Mouse (Mus musculus) lung, embryonic 14.5 days (tissue): ENCODE results near the gene Ltb4r1. TPM values are rescaled to one million over a fixed set of nuclear protein-coding genes. Genes with fewer than 3 reads are reported as not detected.

Experiments used
- ATAC-seq: fragments of 200-750 bp; cut with Nextera tagmentation; 2 replicates; pipeline ENCODE4 v1.8.0; 2017; ENCODE audit warnings: mild to moderate bottlenecking, moderate TSS enrichment, moderate library complexity; ENCODE audit not compliant: insufficient read depth
- DNase-seq: peaks from one replicate; pipeline ENCODE4 v3.0.0-alpha.2; 2015
- H3K27ac ChIP-seq: fragments of 300-500 bp; sonication (generic); 2 replicates; pipeline ENCODE4 v1.5.1; 2014; ENCODE audit warnings: low read depth, mild to moderate bottlenecking, moderate library complexity
- H3K27me3 ChIP-seq: fragments of 300-500 bp; sonication (generic); 2 replicates; pipeline ENCODE4 v1.6.1; 2014; ENCODE audit warnings: low read length, control low read depth; ENCODE audit not compliant: insufficient read depth
- H3K36me3 ChIP-seq: fragments of 300-500 bp; sonication (generic); 2 replicates; pipeline ENCODE4 v1.6.1; 2014; ENCODE audit warnings: control low read depth; ENCODE audit not compliant: insufficient read depth
- H3K4me1 ChIP-seq: fragments of 300-500 bp; sonication (generic); 2 replicates; pipeline ENCODE4 v1.6.1; 2014; ENCODE audit warnings: antibody characterized with exemption, control low read depth; ENCODE audit not compliant: insufficient read depth
- H3K4me2 ChIP-seq: fragments of 300-500 bp; sonication (generic); 2 replicates; pipeline ENCODE4 v1.6.1; 2014; ENCODE audit warnings: mild to moderate bottlenecking
- H3K4me3 ChIP-seq: fragments of 300-500 bp; sonication (generic); 2 replicates; pipeline ENCODE4 v1.5.1; 2014; ENCODE audit warnings: low read depth, low read length
- H3K9ac ChIP-seq: fragments of 300-500 bp; sonication (generic); 2 replicates; pipeline ENCODE4 v1.6.1; 2014
- H3K9me3 ChIP-seq: fragments of 300-500 bp; sonication (generic); 2 replicates; pipeline ENCODE4 v1.6.1; 2016; ENCODE audit warnings: low read depth, low read length, control low read depth
- CTCF ChIP-seq: IDR thresholded peaks from 2 replicates; pipeline ENCODE4 v1.5.1; 2016; ENCODE audit warnings: antibody characterized with exemption, low read depth
- WGBS: fragments of 180-500 bp; shearing (Covaris S2); extraction: QIAGEN DNeasy Blood & Tissue Kit; methylation state at CpG from one replicate; pipeline ENCODE4 v1.1.7; 2014; 5-methylcytosine and 5-hydroxymethylcytosine counted together
- polyA plus RNA-seq: library from polyadenylated mRNA; unstranded; fragments of >200 nt; fragmentation: Nextera tagmentation; extraction: Ambion mirVana; gene quantifications from 2 replicates; pipeline ENCODE4 v1.2.1, GENCODE M21; 2014

Ltb4r1 gene
- polyA plus RNA-seq, 1 experiment from 2014 or later = 0.64 TPM

DNA sequence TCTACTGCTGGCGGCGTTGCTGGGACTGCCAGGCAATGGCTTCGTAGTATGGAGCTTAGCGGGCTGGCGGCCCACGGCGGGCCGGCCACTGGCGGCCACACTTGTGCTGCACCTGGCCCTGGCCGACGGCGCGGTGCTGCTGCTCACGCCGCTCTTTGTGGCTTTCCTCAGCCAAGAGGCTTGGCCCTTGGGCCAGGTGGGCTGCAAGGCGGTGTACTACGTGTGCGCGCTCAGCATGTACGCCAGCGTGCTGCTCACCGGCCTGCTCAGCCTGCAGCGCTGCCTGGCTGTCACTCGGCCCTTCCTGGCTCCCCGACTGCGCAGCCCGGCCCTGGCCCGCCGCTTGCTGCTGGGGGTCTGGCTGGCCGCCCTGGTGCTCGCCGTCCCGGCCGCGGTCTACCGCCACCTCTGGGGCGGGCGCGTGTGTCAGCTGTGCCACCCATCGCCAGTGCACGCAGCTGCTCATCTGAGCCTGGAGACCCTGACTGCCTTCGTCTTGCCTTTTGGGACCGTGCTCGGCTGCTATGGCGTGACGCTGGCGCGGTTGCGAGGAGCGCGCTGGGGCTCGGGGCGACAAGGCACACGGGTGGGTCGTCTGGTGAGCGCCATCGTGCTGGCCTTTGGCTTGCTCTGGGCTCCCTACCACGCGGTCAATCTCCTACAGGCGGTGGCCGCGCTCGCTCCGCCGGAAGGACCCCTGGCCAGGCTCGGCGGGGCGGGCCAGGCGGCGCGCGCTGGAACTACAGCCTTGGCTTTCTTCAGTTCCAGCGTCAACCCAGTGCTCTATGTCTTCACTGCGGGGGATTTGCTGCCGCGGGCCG is 3.6 kb upstream of the Ltb4r1 start:
- under 1% methylated on average over 77 of the region's 77 CpGs for WGBS
- Histone ChIP-seq H3K4me2 (peak overlapping the region; percentile 98), H3K9ac (peak overlapping the region; percentile 65), H3K4me1 (0 out of 2 replicates have a peak, but pooled peaks cover 5% of the 10 kb centered on the region), H3K4me3 (peak overlapping the region; percentile 53), H3K9me3 (no peaks in the 10 kb centered on the region), H3K36me3 (no peaks in the 10 kb centered on the region), H3K27ac (peak overlapping the region; percentile 58; the same call in 1 of the 2 replicates), H3K27me3 (peaks cover 20% of the 10 kb centered on the region)
- peak; percentile 36 for TF ChIP-seq CTCF
- peak; percentile 83 for DNase-seq
- ATAC-seq = peak; percentile 80

DNA sequence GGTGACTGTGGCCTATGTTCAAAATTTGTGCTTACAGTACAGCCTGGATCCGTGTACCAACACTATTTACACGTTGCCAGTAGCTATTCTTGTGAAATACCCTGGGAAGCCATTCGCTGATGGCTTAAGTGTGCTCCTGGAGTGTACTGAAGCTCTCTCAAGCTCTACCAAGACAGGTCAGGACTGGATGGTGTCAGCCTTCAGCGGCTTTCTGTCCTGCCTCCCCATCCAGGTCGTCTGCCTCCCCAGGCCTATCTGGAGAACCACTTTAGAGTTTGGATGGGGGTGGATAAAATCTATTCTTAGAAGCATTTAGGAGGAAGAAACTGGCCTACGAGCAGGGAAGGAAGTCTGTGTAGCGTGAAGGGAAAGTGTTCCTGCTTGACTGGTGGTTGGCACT is 2.6 kb upstream of the Ltb4r1 start:
- Histone ChIP-seq H3K4me3 (no peak overlapping the region), H3K4me1 (0 out of 2 replicates have a peak, but pooled peaks cover 5% of the 10 kb centered on the region), H3K27ac (no peak overlapping the region), H3K4me2 (peak overlapping the region; percentile 98), H3K36me3 (no peaks in the 10 kb centered on the region), H3K27me3 (peaks cover 28% of the 10 kb centered on the region), H3K9me3 (no peaks in the 10 kb centered on the region), H3K9ac (peak overlapping the region; percentile 65; the same call in 1 of the 2 replicates)
- ATAC-seq (no peak), DNase-seq (peak; percentile 17)
- TF ChIP-seq CTCF = no peak
- 49% methylated on average over 7 of the region's 7 CpGs for WGBS

DNA sequence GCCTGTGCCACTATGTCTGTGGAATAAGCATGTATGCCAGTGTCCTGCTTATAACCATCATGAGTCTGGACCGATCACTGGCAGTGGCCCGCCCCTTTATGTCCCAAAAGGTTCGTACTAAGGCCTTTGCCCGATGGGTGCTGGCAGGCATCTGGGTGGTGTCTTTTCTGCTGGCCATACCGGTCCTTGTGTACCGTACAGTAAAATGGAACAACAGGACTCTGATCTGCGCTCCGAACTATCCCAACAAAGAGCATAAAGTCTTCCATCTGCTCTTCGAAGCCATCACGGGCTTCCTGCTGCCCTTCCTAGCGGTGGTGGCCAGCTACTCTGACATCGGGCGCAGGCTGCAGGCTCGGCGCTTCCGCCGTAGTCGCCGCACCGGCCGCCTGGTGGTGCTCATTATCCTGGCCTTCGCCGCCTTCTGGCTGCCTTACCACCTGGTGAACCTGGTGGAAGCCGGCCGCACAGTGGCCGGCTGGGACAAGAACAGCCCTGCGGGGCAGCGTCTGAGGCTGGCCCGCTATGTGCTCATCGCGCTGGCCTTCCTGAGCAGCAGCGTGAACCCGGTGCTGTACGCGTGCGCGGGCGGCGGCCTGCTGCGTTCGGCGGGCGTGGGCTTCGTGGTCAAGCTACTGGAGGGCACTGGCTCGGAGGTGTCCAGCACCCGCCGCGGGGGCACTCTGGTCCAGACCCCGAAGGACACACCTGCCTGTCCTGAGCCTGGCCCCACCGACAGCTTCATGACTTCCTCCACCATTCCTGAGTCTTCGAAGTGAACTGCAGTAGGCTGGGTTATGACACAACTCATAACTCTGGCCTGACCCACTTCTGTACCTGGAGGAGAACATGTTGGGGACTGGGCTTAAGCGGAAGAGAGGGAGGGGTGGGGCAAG is 2.0 kb downstream of the Ltb4r1 start:
- Histone ChIP-seq H3K4me3 (peak overlapping the region; percentile 33), H3K9me3 (no peaks in the 10 kb centered on the region), H3K4me2 (peak overlapping the region; percentile 78), H3K36me3 (no peaks in the 10 kb centered on the region), H3K4me1 (0 out of 2 replicates have a peak, but pooled peaks cover 5% of the 10 kb centered on the region), H3K27me3 (peaks cover 24% of the 10 kb centered on the region; the same call in 1 of the 2 replicates), H3K9ac (peak overlapping the region; percentile 52), H3K27ac (no peak overlapping the region)
- ATAC-seq (peak; percentile 72), DNase-seq (peak; percentile 75)
- 11% methylated on average over 52 of the region's 52 CpGs for WGBS
- TF ChIP-seq CTCF = peak; percentile 70

DNA sequence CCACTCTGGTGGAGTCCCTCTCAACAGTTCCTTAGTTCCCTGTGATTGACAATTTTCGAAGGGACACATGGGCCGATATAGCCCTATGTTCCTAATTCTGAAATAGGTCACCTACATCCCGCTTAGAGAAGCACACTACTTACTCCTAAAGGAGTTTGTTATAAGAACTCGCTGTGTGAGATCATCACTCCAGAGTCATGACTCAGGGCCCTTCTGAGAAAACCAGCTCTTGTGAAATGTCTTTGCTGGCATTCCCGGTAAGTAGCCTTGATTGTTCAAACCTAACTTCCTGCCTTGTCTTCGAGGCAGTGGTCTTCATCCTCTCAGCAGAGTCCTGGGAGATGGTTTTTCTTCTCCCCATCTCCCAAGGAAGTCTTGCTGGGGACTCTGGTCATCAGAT is 2.8 kb downstream of the Ltb4r1 start:
- no peak overlapping the region for H3K4me2 ChIP-seq
- H3K9ac ChIP-seq = no peak overlapping the region
- no peak overlapping the region for H3K4me3 ChIP-seq
- H3K4me1 ChIP-seq = no peaks in the 10 kb centered on the region
- WGBS = 91% methylated on average over 6 of the region's 6 CpGs
- no peak for TF ChIP-seq CTCF
- no peaks in the 10 kb centered on the region for H3K36me3 ChIP-seq
- H3K9me3 ChIP-seq = no peaks in the 10 kb centered on the region
- no peak overlapping the region for H3K27ac ChIP-seq
- ATAC-seq (no peak), DNase-seq (no peak)
- peaks cover 24% of the 10 kb centered on the region; the same call in 1 of the 2 replicates for H3K27me3 ChIP-seq

DNA sequence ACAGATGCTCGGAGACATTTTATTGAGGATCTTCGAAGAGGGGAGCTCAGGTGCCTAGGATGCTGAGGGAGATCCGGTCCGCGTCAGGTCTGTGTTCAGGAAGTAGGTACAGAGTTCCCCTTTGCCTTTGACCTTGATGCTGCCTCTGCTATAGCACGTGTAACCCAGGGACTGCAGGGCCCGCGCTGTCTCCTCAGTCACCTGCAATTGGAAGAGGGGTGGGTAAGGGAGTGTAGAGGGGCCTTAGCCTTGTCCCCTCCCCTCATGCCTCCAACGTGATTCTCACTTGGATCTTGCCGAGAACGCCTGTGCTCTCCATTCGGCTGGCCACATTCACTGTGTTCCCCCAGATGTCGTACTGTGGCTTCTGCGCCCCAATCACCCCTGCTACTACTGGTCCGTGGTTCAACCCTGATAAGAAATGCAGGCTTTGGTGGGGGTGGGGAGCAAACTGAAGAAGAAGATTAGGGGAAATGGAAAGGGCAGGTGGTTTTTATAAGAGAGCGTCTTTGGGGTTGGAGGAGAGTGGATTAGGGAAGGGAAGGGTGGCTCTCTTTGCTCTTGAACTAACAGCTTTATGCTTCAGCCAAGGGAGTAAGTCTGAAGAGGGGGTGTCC is 3.4 kb downstream of the Ltb4r1 start:
- WGBS = 67% methylated on average over 16 of the region's 16 CpGs
- no peak for ATAC-seq
- Histone ChIP-seq H3K9me3 (no peaks in the 10 kb centered on the region), H3K9ac (no peak overlapping the region), H3K27me3 (peaks cover 24% of the 10 kb centered on the region; the same call in 1 of the 2 replicates), H3K4me1 (no peaks in the 10 kb centered on the region), H3K27ac (no peak overlapping the region), H3K4me2 (no peak overlapping the region), H3K36me3 (no peaks in the 10 kb centered on the region), H3K4me3 (no peak overlapping the region)
- TF ChIP-seq CTCF = no peak
- DNase-seq = no peak

DNA sequence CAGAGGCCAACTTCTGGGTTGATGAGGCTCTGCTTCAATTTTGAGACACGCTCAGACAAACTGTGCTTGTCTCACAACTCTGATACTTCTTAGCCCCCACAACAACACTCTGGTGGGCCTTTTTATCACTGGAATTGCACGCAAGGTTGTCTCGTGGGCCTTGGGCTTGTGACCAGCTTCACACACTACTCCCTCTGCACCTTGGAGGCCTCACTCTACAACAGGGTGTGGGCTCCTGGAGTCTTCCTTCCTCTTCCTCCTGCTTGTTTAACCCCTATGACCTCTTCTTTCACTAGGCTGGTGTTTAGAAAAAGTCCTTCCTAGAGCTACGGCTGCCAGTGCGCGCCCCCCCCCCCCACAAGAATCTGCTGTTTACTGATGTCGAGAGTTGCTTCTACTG is 10.9 kb downstream of the Ltb4r1 start:
- ATAC-seq = no peak
- Histone ChIP-seq H3K9ac (no peak overlapping the region), H3K27me3 (no peaks in the 10 kb centered on the region; the same call in 1 of the 2 replicates)

More for the DNA sequence above, 10.9 kb downstream of the Ltb4r1 start:
- Histone ChIP-seq H3K4me3 (no peak overlapping the region), H3K4me2 (no peak overlapping the region), H3K9me3 (no peaks in the 10 kb centered on the region), H3K36me3 (0 out of 2 replicates have a peak, but pooled peaks cover 6% of the 10 kb centered on the region), H3K27ac (no peak overlapping the region), H3K4me1 (no peaks in the 10 kb centered on the region)
- 34% methylated on average over 7 of the region's 7 CpGs for WGBS
- no peak for DNase-seq
- no peak for TF ChIP-seq CTCF
